25 mouse cellular contexts compared by ENCODE assay signal in the genomic region with DNA sequence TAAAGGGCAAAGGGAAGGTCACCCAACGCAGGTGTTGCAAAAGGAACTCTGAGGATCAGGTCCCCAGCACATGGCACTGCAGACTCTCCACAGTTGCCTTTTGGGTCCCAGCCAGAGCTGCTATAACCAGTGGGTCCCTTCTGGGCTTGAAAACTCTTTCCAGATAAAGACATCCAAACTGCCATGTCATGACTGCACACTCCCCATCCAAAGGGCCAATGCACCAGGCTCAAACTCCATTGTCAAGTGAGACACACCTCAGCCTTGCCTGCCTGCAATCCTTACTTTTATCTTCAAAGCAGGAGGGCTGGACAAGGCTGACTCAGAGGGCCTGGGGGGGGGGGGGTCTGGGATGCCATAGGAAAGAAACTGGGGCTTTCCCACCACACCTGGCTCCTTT. TPM values are rescaled to one million over a fixed set of nuclear protein-coding genes. Genes with fewer than 3 reads are reported as not detected.
DNase-seq lines count a peak whose midpoint lies in the region; ATAC-seq and TF ChIP-seq lines count a peak whose summit lies in the region.
"Had no signal": no experiment of that assay in that cellular context is flagged by ENCODE, and none has a peak within 500 bp of the region (broad histone marks: within the 10 kb centered on the region; RNA-seq: fewer than 3 reads in every experiment).

No protein-coding gene starts in this region.

- no peaks in the 10 kb centered on the region for H3K9me3 ChIP-seq in heart, embryonic 12.5 days (replicated peaks)
- H3K9me3 ChIP-seq in intestine, postnatal 0 days (ENCODE audit: control insufficient read depth) = no peaks in the 10 kb centered on the region
- H3K9me3 ChIP-seq in liver, embryonic 15.5 days (replicated peaks) = no peaks in the 10 kb centered on the region
- H3K9me3 ChIP-seq: heart, embryonic 15.5 days; hindbrain, embryonic 10.5 days; limb, embryonic 12.5 days; midbrain, embryonic 15.5 days had no signal

- intact Hi-C loops in left cerebral cortex, postnatal 4 days (cut with DNase I) = no loop called here

- no peak overlapping the region for H3K4me2 ChIP-seq in heart, embryonic 12.5 days
- H3K4me2 ChIP-seq in intestine, postnatal 0 days (replicated peaks; ENCODE audit: low read depth) = no peak overlapping the region
- peak overlapping the region; percentile 29; the same call in 1 of the 2 replicates for H3K4me2 ChIP-seq in liver, embryonic 15.5 days
- H3K4me2 ChIP-seq: heart, embryonic 15.5 days; limb, embryonic 12.5 days; midbrain, embryonic 15.5 days had no signal

- no peak overlapping the region for H3K27ac ChIP-seq in heart, embryonic 12.5 days (ENCODE audit: poor library complexity, severe bottlenecking)
- H3K27ac ChIP-seq in intestine, postnatal 0 days (ENCODE audit: low read depth, low read length) = peak overlapping the region; percentile 54
- H3K27ac ChIP-seq in liver, embryonic 15.5 days (replicated peaks) = 0 out of 2 replicates have a peak overlapping the region, but pooled peaks have one; percentile 65
- H3K27ac ChIP-seq: heart, embryonic 15.5 days; hindbrain, embryonic 10.5 days; hindbrain, postnatal 0 days; limb, embryonic 12.5 days; macrophage; midbrain, embryonic 15.5 days had no signal

- no peak for DNase-seq in heart, adult 11 months
- DNase-seq in left cerebral cortex, postnatal 4 days = no peak
- DNase-seq in layer of hippocampus, adult 8-10 months (ENCODE audit: low spot score in 2 of 2) = no peak
- no peak for DNase-seq in cerebellum, adult 18-20 months
- DNase-seq: B cell, adult 2 months; cerebellum, postnatal 10 days; embryo, embryonic 11 days; forebrain, postnatal 0 days; kidney, adult 8-10 months; kidney, postnatal 4 days; right cerebral cortex, postnatal 14 days had no signal

- H3K36me3 ChIP-seq in heart, embryonic 12.5 days = no peaks in the 10 kb centered on the region
- no peaks in the 10 kb centered on the region for H3K36me3 ChIP-seq in intestine, postnatal 0 days (ENCODE audit: control insufficient read depth, insufficient read depth)
- H3K36me3 ChIP-seq in liver, embryonic 15.5 days (replicated peaks) = no peaks in the 10 kb centered on the region
- H3K36me3 ChIP-seq: heart, embryonic 15.5 days; hindbrain, embryonic 10.5 days; limb, embryonic 12.5 days; midbrain, embryonic 15.5 days had no signal

- H3K4me1 ChIP-seq in heart, embryonic 12.5 days (replicated peaks) = peaks cover 42% of the 10 kb centered on the region
- H3K4me1 ChIP-seq in intestine, postnatal 0 days (replicated peaks; ENCODE audit: control insufficient read depth, insufficient read depth, low read length) = peaks cover 18% of the 10 kb centered on the region; the same call in 1 of the 2 replicates
- H3K4me1 ChIP-seq in liver, embryonic 15.5 days (replicated peaks) = peaks cover 79% of the 10 kb centered on the region

- no peak overlapping the region for H3K4me3 ChIP-seq in heart, embryonic 12.5 days
- H3K4me3 ChIP-seq in intestine, postnatal 0 days (ENCODE audit: low read depth, low read length) = no peak overlapping the region
- H3K4me3 ChIP-seq in liver, embryonic 15.5 days (replicated peaks) = no peak overlapping the region
- H3K4me3 ChIP-seq: heart, embryonic 15.5 days; hindbrain, embryonic 10.5 days; limb, embryonic 12.5 days; midbrain, embryonic 15.5 days; myocyte had no signal

- ATAC-seq in heart, embryonic 12.5 days (ENCODE audit: insufficient number of reproducible peaks, low FRiP score) = peak; percentile 22; the same call in 1 of the 2 replicates
- ATAC-seq in intestine, postnatal 0 days = peak; percentile 78
- ATAC-seq in liver, embryonic 15.5 days (ENCODE audit: insufficient read depth) = peak; percentile 30; the same call in 1 of the 2 replicates
- ATAC-seq: forebrain, postnatal 0 days; hindbrain, postnatal 0 days; midbrain, embryonic 15.5 days had no signal

- no peak for TF ChIP-seq CTCF in intestine, postnatal 0 days (IDR thresholded peaks at IDR 0.05; ENCODE audit: low read depth)

- H3K27me3 ChIP-seq in heart, embryonic 12.5 days (replicated peaks) = no peaks in the 10 kb centered on the region
- no peaks in the 10 kb centered on the region for H3K27me3 ChIP-seq in intestine, postnatal 0 days (replicated peaks; ENCODE audit: control insufficient read depth, insufficient read depth, low read length)
- H3K27me3 ChIP-seq in liver, embryonic 15.5 days = 0 out of 2 replicates have a peak, but pooled peaks cover 2% of the 10 kb centered on the region
- H3K27me3 ChIP-seq: heart, embryonic 15.5 days; limb, embryonic 12.5 days; midbrain, embryonic 15.5 days had no signal

- H3K9ac ChIP-seq in heart, embryonic 12.5 days = no peak overlapping the region
- H3K9ac ChIP-seq in intestine, postnatal 0 days (ENCODE audit: low read depth, low read length) = no peak overlapping the region
- no peak overlapping the region for H3K9ac ChIP-seq in liver, embryonic 15.5 days
- H3K9ac ChIP-seq: forebrain, postnatal 0 days; heart, embryonic 15.5 days; limb, embryonic 12.5 days; midbrain, embryonic 15.5 days had no signal

- 93% methylated on average over 1 of the region's 1 CpGs for WGBS in heart, embryonic 12.5 days
- WGBS in intestine, postnatal 0 days = 47% methylated on average over 1 of the region's 1 CpGs
- WGBS in liver, embryonic 15.5 days (ENCODE audit: insufficient replicate concordance) = 63% methylated on average over 1 of the region's 1 CpGs

RNA-seq across cellular contexts. Expression of gene Acot11, which starts 13.9 kb away (rescaled TPM):
- 4.1 and 5.6 TPM in 2 replicates for polyA plus RNA-seq in heart, embryonic 12.5 days (2016; fragmentation: Nextera tagmentation; extraction: Ambion mirVana)
- polyA plus RNA-seq in intestine, postnatal 0 days (2015; fragmentation: Nextera tagmentation; extraction: Ambion mirVana) = 7.8 and 7.9 TPM in 2 replicates
- 4.7 and 6.4 TPM in 2 replicates for polyA plus RNA-seq in liver, embryonic 15.5 days (2015; fragmentation: Nextera tagmentation; extraction: Ambion mirVana)
- 1 to 10 TPM; 3.7 to 3.8 TPM for total RNA-seq in left cerebral cortex, postnatal 4 days (2021)
- total RNA-seq in layer of hippocampus, adult 8-10 months (2022) = 10 to 100 TPM; 34.4 to 52.4 (median 49.7) TPM

RNA-seq across cellular contexts. Expression of gene Fam151a, which starts 57.2 kb away (rescaled TPM):
- polyA plus RNA-seq in heart, embryonic 12.5 days (2016; fragmentation: Nextera tagmentation; extraction: Ambion mirVana) = 0.13 TPM in 1 of 2 replicates, not detected in the other
- polyA plus RNA-seq in intestine, postnatal 0 days (2015; fragmentation: Nextera tagmentation; extraction: Ambion mirVana) = 0.25 and 0.31 TPM in 2 replicates
- not detected in 2 replicates for polyA plus RNA-seq in liver, embryonic 15.5 days (2015; fragmentation: Nextera tagmentation; extraction: Ambion mirVana)
- not detected for total RNA-seq in left cerebral cortex, postnatal 4 days (2021)
- not detected for total RNA-seq in layer of hippocampus, adult 8-10 months (2022)
- total RNA-seq: forebrain, postnatal 0 days; gastrocnemius, adult 18-20 months; granulocyte monocyte progenitor cell, adult 5-6 weeks; hindbrain, postnatal 0 days; layer of hippocampus, postnatal 14 days had no signal
- polyA plus RNA-seq: forebrain, postnatal 0 days; hindbrain, embryonic 10.5 days; hindbrain, postnatal 0 days; limb, embryonic 12.5 days; macrophage; midbrain, embryonic 15.5 days; myocyte; neural tube, embryonic 14.5 days had no signal

Comparison
In these comparisons a context has a peak if more than half of its experiments do, and no peak if none do; other contexts are left out.
1. ATAC-seq: peak in every context shown above with its lines; median percentile 78 in intestine, postnatal 0 days; 30 in liver, embryonic 15.5 days; 22 in heart, embryonic 12.5 days.